Mouse (Mus musculus) frontal cortex, adult (tissue): Measurements from ENCODE around the gene Cdkn2aipnl.

Experiments
- ATAC-seq: cut with Nextera tagmentation; 2 replicates; pipeline ENCODE4 v1.9.2; 2017; ENCODE audit warnings: mild to moderate bottlenecking, moderate library complexity, mixed read lengths; ENCODE audit not compliant: low TSS enrichment

The Cdkn2aipnl gene

GRCm38 (mm10) chr11:51967443-51968401 is at the start of gene Cdkn2aipnl:
Gene Cdkn2aipnl, plus strand, starts transcription at chr11:51967661.
- ATAC-seq, result peak; percentile 98

GRCm38 (mm10) chr11:51917951-51918350 is 49.5 kb upstream of the Cdkn2aipnl start:
- no peak for ATAC-seq

- no peak for ATAC-seq
Measured at GRCm38 (mm10) chr11:51918576-51918975, 48.9 kb upstream of the Cdkn2aipnl start.

- ATAC-seq, result no peak
Measured at GRCm38 (mm10) chr11:51921355-51922125, 45.9 kb upstream of the Cdkn2aipnl start.

GRCm38 (mm10) chr11:51922421-51922841 is 45.0 kb upstream of the Cdkn2aipnl start:
- ATAC-seq, result no peak

- no peak for ATAC-seq
Measured at GRCm38 (mm10) chr11:51925595-51925994, 41.9 kb upstream of the Cdkn2aipnl start.

GRCm38 (mm10) chr11:51926385-51926784 is 41.1 kb upstream of the Cdkn2aipnl start:
- no peak for ATAC-seq

GRCm38 (mm10) chr11:51927106-51927505 is 40.4 kb upstream of the Cdkn2aipnl start:
- ATAC-seq, result no peak; the same call in 1 of the 2 replicates

GRCm38 (mm10) chr11:51931138-51931537 is 36.3 kb upstream of the Cdkn2aipnl start:
- no peak for ATAC-seq

- ATAC-seq, result no peak
Measured at GRCm38 (mm10) chr11:51931790-51932189, 35.7 kb upstream of the Cdkn2aipnl start.

- ATAC-seq, result no peak
Measured at GRCm38 (mm10) chr11:51934230-51934629, 33.2 kb upstream of the Cdkn2aipnl start.

- ATAC-seq, result no peak
Measured at GRCm38 (mm10) chr11:51935636-51936434, 31.6 kb upstream of the Cdkn2aipnl start.

- no peak for ATAC-seq
Measured at GRCm38 (mm10) chr11:51937361-51937781, 30.1 kb upstream of the Cdkn2aipnl start.

- ATAC-seq, result no peak
Measured at GRCm38 (mm10) chr11:51938817-51939589, 28.5 kb upstream of the Cdkn2aipnl start.

- ATAC-seq, result no peak
Measured at GRCm38 (mm10) chr11:51939590-51939955, 27.9 kb upstream of the Cdkn2aipnl start.

GRCm38 (mm10) chr11:51940511-51940955 is 26.9 kb upstream of the Cdkn2aipnl start:
- no peak for ATAC-seq

GRCm38 (mm10) chr11:51942602-51943499 is 24.6 kb upstream of the Cdkn2aipnl start:
- ATAC-seq, result peak; percentile 29

- ATAC-seq, result no peak
Measured at GRCm38 (mm10) chr11:51943500-51943841, 24.0 kb upstream of the Cdkn2aipnl start.

GRCm38 (mm10) chr11:51944239-51944638 is 23.2 kb upstream of the Cdkn2aipnl start:
- ATAC-seq, result no peak

- peak; percentile 80 for ATAC-seq
Measured at GRCm38 (mm10) chr11:51945548-51945947, 21.9 kb upstream of the Cdkn2aipnl start.
